Mouse (Mus musculus) testis, adult 2 months (tissue): Measurements from ENCODE around the gene Dgcr8.

Source experiments
- CTCF ChIP-seq: fragments of 200-500 bp; IDR thresholded peaks from 2 replicates; pipeline ENCODE4 v1.5.1; 2012; ENCODE audit warnings: low read depth, mild to moderate bottlenecking, inconsistent platforms, low read length, moderate library complexity; ENCODE audit not compliant: control insufficient read depth, insufficient read depth, insufficient replicate concordance
- POLR2A ChIP-seq: fragments of 200-500 bp; IDR thresholded peaks from 2 replicates; pipeline ENCODE4 v1.6.1; 2012; ENCODE audit warnings: low read depth, mild to moderate bottlenecking, inconsistent platforms, low read length, moderate library complexity; ENCODE audit not compliant: control insufficient read depth

DNA sequence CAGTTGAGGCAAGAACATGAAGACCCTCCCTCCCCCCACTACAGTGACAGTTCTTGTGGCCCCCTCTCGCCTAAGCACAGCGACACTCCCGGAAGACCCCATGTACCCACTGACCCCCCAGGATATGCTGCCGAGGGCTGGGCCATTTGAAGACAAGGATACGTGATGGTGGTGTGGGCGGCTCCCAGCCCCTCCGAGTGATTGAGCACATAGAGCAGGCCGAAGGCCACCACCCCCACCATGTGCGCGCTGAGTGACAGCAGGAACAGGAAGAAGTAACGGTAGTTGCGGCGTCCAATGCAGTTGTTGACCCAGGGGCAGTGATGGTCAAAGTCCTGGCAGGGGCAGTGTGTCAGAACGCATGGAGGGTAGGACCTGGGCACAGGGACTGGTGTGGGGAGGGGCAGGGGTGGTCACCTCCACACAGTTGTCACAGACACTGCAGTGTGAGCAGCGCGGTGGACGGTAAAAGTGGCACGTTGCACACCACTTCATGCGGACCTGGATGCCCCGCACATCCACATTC, 61.1 kb downstream of the Dgcr8 start:
- TF ChIP-seq CTCF = no peak
- TF ChIP-seq POLR2A = no peak
